Mouse (Mus musculus): Measurements from ENCODE around the gene Zfp658.

DNA sequence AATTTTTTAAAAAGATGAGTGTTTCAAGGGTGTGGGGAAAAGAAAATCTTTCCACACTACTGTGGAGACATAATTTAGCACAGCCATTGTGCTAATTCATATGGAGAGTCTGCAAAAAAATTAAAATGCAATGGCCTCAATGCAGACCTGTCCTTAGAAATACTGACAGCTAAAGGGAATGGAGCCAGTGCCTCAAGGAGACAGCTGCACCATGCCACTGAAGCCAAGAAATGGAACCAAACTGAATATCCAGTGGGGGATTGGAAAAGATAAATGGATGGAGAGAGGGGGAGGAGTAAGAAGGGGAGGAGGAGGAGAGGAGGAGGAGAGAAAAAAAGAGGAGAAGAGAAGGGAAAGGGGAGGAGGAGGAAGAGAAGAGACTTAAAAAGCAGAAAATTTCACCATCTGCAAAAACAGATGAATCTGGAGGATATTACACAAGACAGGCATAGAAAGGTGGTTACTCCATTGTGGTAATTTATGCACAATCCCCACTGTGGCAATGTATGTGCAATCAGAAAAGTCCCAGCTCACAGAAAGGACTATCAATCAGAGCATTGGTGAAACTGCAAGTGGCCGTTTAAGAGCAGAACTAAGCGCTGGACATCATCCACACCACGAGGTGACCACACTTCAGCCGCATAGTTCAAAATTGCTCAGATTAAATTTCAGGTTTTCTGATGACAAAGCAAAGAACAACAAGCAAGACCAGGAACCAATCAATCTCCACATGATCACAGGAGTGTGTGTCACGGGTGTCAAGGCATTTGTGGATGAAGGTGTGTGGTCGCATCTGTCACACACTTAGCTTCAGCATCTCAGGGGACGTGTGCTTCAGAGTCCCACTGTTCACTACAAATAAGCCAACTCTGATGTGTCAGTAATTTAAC lies 16.2 kb upstream of the Zfp658 start:
- TF ChIP-seq ZNF384 (IDR thresholded peaks at IDR 0.05; ENCODE audit: low read depth, low read length) (no peak), CTCF (IDR thresholded peaks at IDR 0.05 in 2 of 3, conservative IDR thresholded peaks at IDR 0.05 in 1 of 3; ENCODE audit: control insufficient read depth in 1 of 3, insufficient read depth in 1 of 3, low read depth in 2 of 3, low read length in 3 of 3, poor library complexity in 1 of 3, severe bottlenecking in 1 of 3) (no peak), MAX (IDR thresholded peaks at IDR 0.05; ENCODE audit: low read length) (no peak), TCF12 (IDR thresholded peaks at IDR 0.05; ENCODE audit: low read depth, low read length) (no peak), POLR2A (IDR thresholded peaks at IDR 0.05; ENCODE audit: control insufficient read depth in 1 of 2, insufficient read depth in 1 of 2, low read depth in 1 of 2, low read length in 2 of 2, poor library complexity in 1 of 2) (no peak), GATA1 (IDR thresholded peaks at IDR 0.05; ENCODE audit: low read depth, low read length) (no peak), MYB (IDR thresholded peaks at IDR 0.05; ENCODE audit: low read depth, low read length) (no peak), NRF1 (IDR thresholded peaks at IDR 0.05; ENCODE audit: insufficient read depth, low read depth, low read length, poor library complexity, severe bottlenecking) (no peak), SMC3 (IDR thresholded peaks at IDR 0.05; ENCODE audit: low read depth, low read length) (no peak), ZC3H11A (IDR thresholded peaks at IDR 0.05; ENCODE audit: low read depth, low read length) (no peak), TAL1 (IDR thresholded peaks at IDR 0.05; ENCODE audit: low read length) (no peak), CHD2 (IDR thresholded peaks at IDR 0.05; ENCODE audit: low read length) (no peak), USF2 (IDR thresholded peaks at IDR 0.05; ENCODE audit: borderline replicate concordance in 1 of 2, insufficient read depth in 1 of 2, low read depth in 1 of 2, low read length in 2 of 2) (no peak), ZKSCAN1 (IDR thresholded peaks at IDR 0.05; ENCODE audit: low read depth, low read length) (no peak)
